Mouse (Mus musculus): ENCODE data around the gene Sertad3.
A peak's percentile ranks its signal among the peaks of the same experiment; 100 is the strongest.
"Not testable (repeated sequence)": the region's sequence is repeated elsewhere in the genome, so short reads cannot be mapped to it uniquely, and the experiment has no call there.

The Sertad3 gene

DNA sequence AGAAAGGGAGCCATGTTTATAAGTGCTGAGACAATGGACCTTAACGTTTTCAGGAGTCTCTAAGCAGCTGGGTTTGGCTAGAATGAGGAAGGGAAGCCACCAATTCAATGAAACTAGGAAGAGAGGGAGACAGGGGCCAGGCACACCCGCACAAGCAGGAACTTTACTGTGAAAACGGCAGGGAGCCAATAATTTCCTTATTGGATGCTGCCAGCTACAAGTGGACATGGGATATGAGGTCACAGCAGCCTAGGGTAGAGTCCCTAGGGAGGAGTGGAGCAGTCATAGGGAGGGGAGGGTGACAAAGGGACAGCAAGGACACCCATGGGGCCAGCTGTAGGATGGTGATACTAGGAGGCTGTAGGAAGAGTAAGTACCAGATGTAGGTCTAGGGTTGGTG lies 19.5 kb downstream of the Sertad3 start:
- no peak for DNase-seq (ENCODE audit: low read depth, low spot score)

DNA sequence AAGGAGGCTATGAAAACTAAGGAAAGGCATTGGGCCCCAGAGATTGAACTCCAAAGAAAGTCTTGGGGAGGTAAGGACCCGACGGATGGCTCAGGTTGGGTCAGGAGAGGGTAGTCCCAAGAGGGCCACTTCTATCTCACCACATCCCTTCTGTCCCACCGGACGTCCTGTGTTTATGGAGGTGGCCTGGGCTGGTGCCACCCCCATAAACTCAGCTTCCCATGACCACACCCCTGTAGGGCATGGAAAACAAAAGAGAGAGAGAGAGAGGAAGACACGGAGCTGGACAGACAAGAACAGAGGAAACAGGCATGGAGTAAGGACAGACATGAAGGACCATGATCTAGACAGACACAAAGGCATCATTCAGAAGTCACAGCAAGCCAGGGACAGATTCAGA lies 19.9 kb downstream of the Sertad3 start:
- DNase-seq (ENCODE audit: low read depth, low spot score), result no peak

DNA sequence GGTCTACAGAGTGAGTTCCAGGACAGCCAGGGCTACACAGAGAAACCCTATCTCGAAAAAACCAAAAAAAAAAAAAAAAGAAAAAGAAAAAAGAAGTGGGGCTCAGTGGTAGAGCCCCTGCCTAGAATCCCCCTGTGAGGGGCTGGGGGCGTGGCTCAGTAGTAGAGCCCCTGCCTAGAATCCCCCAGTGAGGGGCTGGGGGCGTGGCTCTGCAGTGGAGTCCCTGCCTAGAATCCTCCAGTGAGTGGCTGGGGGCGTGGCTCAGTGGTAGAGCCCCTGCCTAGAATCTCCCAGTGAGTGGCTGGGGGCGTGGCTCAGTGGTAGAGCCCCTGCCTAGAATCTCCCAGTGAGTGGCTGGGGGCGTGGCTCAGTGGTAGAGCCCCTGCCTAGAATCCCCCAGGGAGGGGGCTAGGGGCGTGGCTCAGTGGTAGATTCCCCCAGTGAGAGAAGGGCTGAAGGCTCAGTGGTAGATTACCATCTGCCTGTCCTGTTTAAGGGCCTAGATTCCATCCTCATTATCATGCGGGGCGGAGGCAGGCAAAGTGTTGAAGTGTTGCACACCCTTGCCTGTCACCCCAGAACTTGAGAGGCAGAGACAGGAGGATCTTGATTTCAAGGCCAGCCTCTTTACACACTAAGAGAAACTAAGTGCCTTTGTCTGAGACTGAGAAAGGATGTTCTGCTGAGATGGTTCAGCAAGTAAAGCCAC lies 21.2 kb downstream of the Sertad3 start:
- not testable (repeated sequence) for DNase-seq (ENCODE audit: low read depth, low spot score)

GRCm38 (mm10) chr7:27499036-27499435 lies 25.5 kb downstream of the Sertad3 start, which contains the start of gene Prx:
TSS of gene Prx (plus strand) at chr7:27499324.
- DNase-seq (ENCODE audit: low read depth, low spot score), result no peak

DNA sequence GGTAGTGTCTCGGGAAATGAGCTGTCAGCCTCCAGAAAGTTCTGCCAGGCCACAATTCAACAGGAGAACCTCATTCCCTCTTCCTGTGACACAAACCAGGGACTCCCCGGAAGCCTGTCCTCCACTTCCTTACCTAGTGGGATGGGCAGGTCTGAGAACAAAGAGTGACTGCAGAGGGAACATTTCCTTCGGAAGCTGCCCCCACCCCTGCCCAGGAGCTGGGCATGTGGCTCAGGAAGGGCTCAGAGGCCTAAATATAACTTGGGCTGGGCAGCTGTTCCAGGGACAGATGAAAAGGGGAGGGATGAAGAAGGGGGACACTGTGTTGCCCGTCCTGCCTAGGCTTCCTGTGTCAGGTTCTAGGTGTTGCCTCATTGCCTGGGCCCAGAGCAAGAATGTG lies 28.1 kb downstream of the Sertad3 start:
- DNase-seq (ENCODE audit: low read depth, low spot score), result no peak

GRCm38 (mm10) chr7:27506765-27507370 lies 33.3 kb downstream of the Sertad3 start:
- no peak for DNase-seq (ENCODE audit: low read depth, low spot score)

- DNase-seq (ENCODE audit: low read depth, low spot score), result peak; percentile 82
Measured at GRCm38 (mm10) chr7:27507711-27508647, 34.4 kb downstream of the Sertad3 start.

DNA sequence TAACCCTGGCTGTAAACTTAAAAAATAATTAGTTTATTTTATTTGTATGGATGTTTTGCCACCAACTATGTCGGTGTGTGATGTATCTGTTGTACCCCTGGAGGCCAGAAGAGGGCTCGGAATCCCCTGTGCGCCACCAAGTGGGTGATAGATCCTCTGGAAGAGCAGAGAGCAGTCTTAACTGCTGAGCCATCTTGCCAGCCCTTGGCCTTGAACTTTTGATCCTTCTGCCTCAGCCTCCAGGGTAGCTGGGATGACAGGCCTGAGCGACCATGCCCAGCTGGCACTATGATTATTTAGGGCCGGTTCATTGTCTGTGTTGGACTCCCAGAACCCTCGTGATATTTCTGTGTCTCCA lies 35.1 kb downstream of the Sertad3 start:
- no peak for DNase-seq (ENCODE audit: low read depth, low spot score)

- DNase-seq (ENCODE audit: low read depth, low spot score), result no peak
Measured at GRCm38 (mm10) chr7:27510809-27511208, 37.2 kb downstream of the Sertad3 start.

- no peak for DNase-seq (ENCODE audit: low read depth, low spot score)
Measured at GRCm38 (mm10) chr7:27514961-27515360, 41.4 kb downstream of the Sertad3 start.

GRCm38 (mm10) chr7:27518314-27518713 lies 44.7 kb downstream of the Sertad3 start:
- DNase-seq (ENCODE audit: low read depth, low spot score), result no peak

GRCm38 (mm10) chr7:27520104-27520503 lies 46.5 kb downstream of the Sertad3 start:
- DNase-seq (ENCODE audit: low read depth, low spot score), result no peak

DNA sequence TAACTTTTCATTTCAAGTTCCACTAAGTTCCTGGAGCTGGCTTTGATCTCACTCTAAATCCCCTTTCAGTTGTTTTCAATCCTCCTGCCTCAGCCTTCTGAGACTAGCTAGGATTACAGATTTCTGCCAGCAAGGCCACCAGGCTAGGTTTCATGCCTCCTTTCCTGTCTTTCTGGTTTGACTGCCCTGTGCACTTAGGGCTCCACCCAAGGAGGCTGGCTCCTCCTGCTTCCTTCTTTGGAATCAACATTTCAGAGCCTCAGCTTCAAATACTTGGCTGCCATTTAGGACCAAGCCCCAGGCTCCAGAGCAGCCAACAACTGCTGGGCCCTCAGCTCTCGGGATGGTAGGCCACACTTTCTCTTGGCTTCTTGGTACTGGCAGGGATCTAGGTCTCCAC lies 47.0 kb downstream of the Sertad3 start:
- no peak for DNase-seq (ENCODE audit: low read depth, low spot score)

GRCm38 (mm10) chr7:27522967-27523366 lies 49.4 kb downstream of the Sertad3 start, which contains the start of gene Hipk4:
TSS of gene Hipk4 (plus strand) at chr7:27523267.
- DNase-seq (ENCODE audit: low read depth, low spot score), result no peak

DNA sequence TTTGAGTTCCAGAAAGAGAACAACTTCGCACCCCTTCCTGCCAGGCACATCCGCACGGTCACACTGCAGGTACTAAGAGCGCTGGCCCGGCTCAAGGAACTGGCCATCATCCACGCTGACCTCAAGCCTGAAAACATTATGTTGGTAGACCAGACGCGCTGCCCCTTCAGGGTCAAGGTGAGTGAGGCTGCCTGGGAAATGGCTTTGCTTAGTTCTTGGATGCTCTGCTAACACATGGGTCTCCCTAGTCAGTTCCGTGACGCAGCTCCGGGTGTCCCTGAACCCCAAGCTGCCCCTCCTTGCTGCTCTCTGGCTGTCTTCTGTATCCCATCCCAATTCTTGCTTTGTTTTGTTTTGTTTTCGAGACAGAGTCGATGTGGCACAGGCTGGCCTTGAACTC lies 50.2 kb downstream of the Sertad3 start:
- no peak for DNase-seq (ENCODE audit: low read depth, low spot score)

GRCm38 (mm10) chr7:27526039-27526827 lies 52.7 kb downstream of the Sertad3 start:
- DNase-seq (ENCODE audit: low read depth, low spot score), result peak; percentile 65
